Mouse (Mus musculus) cerebellum, adult 8-10 months (tissue): ENCODE data around the gene Tmem127.
"Not testable (repeated sequence)": the region's sequence is repeated elsewhere in the genome, so short reads cannot be mapped to it uniquely, and the experiment has no call there.

ENCODE experiments used
- DNase-seq: peaks from one replicate; pipeline ENCODE4 v3.0.0; 2022

The Tmem127 gene

GRCm38 (mm10) chr2:127247592-127248333 is at the start of gene Tmem127, which contains the start of gene Ciao1:
Tmem127 (plus strand) TSS chr2:127247908.
Ciao1 (minus strand) TSS chr2:127247816.
- DNase-seq = peak; percentile 95

GRCm38 (mm10) chr2:127204932-127205331 is 42.8 kb upstream of the Tmem127 start:
- DNase-seq = peak; percentile 62

DNA sequence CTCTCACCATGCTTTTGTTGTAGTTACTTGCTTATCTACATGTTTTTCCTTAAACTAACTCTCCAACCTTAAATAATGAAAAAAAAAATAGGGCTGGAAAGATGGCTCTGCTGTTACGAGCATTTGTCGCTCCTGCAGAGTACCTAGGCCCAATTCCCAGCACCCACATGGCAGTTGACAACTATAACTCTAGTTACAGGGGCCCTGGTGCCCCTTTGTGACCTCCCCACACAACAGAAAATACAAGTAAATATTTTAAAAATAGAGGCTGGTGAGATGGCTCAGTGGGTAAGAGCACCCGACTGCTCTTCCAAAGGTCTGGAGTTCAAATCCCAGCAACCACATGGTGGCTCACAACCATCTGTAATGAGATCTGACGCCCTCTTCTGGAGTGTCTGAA is 41.8 kb upstream of the Tmem127 start:
- DNase-seq = not testable (repeated sequence)

GRCm38 (mm10) chr2:127206916-127207315 is 40.8 kb upstream of the Tmem127 start:
- no peak for DNase-seq

DNA sequence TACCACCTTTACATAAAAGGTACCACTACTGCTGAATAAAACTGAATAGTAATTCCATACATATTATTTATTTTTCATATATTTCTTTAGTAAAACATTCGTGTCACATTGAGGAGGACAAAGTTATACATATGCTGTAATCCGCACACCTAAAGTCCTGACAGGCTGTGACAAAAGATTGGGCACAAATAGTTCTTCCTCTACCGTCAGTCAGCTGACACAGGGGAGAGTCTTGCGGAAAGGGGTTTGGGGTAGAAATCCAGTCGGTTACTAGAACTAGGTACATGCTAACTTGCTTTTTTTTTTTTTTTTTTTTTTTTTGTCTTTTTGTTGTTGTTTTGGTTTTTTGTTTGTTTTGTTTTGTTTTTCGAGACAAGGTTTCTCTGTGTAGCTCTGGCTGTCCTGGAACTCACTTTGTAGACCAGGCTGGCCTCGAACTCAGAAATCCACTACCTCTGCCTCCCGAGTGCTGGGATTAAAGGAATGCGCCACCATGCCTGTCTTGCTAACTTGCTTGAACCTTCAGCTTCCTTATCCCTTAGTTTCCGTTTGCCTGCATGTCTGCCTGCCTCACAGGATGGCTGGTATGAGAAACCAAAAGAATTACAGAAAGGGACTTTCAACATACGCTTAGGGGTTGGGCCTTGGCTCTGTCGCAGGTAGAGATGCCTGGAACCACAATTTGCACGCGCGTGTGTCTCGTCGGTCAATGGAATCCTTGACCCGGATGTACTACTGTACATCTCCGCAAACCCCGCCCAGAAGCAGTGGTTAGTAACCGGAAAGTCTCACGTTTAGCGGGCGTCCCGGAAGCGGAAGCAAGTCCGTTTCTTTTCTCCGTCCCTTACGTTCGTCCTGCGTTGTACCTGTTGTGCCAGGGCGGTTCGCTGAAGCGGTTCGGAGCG is 39.9 kb upstream of the Tmem127 start, which contains the start of the genes 1810024B03Rik and Snrnp200:
Gene 1810024B03Rik, minus strand, starts transcription at position 734 of the 905 bp plus-strand sequence.
Gene Snrnp200, plus strand, starts transcription at position 840 of the 905 bp plus-strand sequence.
- peak; percentile 94 for DNase-seq

DNA sequence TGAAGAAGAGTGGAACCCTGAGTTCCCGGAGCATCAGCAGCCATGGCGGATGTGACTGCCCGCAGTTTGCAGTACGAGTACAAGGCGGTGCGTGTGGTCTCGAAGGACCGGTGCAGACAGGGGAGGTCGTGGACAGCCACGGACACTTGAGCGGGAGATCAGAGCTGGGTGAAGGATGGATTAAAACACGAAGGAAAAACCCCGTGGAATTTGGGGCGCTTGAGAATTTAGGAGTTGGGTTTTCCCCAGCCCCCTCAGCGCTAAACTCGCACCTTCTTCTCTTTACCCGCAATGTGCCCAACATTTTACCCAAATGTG is 39.3 kb upstream of the Tmem127 start:
- no peak for DNase-seq

- DNase-seq = no peak
Observed at GRCm38 (mm10) chr2:127210701-127211100, 37.0 kb upstream of the Tmem127 start.

GRCm38 (mm10) chr2:127217746-127218145 is 30.0 kb upstream of the Tmem127 start:
- no peak for DNase-seq

DNA sequence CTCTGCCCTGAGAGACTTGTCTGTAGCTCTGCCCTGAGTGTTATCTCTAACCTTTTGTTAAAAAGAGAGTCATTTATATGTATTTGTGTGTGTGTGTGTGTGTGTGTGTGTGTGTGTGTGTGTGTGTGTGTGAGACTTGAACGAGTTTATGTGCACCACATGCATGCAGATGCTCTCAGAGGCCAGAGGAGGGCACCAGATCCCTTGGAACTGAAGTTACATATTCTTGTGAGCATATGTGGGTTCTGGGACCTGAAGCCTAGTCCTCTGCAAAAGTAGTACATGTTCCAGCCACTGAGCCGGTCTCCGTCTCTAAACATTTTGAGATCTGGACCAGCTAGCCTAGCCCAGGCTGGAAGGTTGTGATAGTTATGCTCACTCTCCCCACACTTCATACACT is 22.4 kb upstream of the Tmem127 start:
- DNase-seq = no peak

DNA sequence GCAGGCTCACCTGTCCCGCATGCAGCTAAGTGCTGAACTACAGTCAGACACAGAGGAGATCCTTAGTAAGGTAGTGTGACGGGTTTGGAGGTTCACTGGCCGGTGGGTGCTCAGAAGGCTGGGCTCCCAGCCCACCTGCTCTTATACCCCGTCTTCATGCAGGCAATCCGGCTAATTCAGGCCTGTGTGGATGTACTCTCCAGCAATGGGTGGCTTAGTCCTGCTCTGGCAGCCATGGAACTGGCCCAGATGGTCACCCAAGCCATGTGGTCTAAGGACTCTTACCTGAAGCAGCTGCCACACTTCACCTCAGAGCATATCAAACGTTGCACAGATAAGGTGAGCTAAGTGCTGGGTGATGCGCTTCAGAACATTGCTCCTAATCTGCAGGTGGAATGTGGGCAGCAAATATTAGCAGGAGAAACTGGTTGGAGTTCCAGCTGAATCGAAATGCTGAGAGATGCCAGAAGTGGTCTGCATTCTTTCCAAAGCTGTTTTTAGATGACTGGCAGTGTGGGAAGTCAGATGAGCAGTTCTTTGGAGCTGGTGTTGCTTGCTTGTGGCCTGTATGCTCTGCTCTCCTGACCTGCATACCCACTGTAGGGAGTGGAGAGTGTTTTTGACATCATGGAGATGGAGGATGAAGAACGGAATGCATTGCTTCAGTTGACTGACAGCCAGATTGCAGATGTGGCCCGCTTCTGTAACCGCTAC is 9.7 kb upstream of the Tmem127 start:
- DNase-seq = no peak

DNA sequence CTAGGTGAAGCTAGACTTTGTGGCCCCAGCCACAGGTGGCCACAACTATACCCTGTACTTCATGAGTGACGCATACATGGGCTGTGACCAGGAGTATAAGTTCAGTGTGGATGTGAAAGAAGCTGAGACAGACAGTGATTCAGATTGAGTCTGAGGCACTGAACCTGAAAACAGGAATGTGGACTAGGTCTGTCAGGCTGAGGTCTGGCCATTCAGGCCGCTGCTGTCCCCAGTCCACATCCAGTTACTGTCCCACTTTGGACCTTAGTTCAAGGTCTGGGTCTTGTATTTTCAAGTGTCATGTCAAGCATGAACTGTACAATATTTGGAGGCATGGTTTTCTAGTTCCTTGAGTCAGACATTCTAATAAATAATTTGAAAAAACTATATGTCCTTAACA is 7.6 kb upstream of the Tmem127 start:
- DNase-seq = no peak

GRCm38 (mm10) chr2:127248334-127249004 is 761 bp downstream of the Tmem127 start:
- peak; percentile 52 for DNase-seq

- DNase-seq = no peak
Observed at GRCm38 (mm10) chr2:127250291-127251008, 2.7 kb downstream of the Tmem127 start.

DNA sequence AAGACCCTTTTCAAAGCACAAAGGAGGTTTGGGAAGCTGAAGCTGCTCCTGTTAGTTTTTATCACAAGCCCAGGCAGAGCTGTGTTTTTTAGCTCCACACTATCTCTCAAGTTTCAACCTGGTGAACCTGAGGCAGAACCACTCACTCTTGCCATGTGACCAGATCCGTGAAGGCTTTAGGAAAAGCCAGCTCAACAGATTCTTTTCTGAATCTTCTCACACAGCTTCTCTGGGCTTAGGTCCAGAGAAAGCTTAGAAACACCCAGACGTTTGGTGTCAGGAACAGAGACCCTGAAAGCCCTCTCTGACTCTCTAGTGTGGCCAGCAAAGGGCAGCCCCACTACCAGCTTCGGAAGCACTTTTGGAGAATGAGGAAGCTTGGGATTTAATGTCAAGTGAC is 3.7 kb downstream of the Tmem127 start:
- no peak for DNase-seq

DNA sequence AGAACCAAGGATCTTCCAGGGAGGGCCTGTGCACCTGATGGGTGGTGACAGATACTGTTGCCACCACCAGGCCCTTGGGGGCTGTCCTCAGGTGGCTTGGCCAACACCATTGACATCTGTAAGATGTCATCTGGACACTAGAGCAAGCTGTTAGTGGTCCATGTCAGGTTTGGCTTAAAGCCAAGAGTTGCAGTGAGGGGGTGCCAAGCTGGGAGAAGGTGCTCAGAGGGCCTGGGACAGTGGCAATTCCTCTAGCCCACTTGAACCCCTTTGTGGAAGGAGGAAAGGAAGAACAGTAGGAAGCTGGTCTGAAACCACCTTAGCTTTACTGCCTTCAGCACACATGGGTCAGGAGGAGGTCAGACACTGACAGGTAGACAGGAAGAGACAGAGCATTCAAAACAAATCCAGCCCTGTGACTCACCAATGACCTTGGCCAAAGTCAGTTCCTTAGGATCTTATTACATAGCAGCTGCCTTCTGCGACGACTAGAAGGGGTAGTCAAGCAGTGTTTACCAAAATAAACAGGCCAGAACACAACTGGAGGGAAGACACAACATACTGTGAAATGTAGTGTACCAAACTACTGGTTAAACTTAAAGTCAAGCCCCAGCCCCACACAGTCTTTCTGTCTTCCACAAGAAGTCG is 4.3 kb downstream of the Tmem127 start:
- no peak for DNase-seq

DNA sequence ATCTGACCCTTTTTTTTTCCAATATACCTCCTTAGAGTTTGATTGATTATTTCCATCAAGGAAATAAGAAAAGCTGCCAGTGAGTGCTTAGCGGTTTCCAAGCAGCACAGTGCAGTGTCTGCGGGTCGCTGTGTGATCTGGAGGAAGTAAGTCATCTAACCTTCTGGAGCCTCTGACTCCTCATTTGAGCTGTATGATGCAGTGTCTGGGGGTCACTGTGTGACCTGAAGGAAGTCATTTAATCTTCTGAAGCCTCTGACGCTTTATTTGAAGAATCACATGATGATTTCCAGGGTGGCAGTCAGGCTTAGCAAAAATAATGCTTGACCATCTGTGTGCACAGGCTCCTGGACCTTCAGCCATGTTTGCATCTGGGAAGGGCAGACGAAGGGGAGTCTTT is 5.1 kb downstream of the Tmem127 start:
- no peak for DNase-seq

GRCm38 (mm10) chr2:127254604-127255134 is 7.0 kb downstream of the Tmem127 start:
- DNase-seq = no peak

DNA sequence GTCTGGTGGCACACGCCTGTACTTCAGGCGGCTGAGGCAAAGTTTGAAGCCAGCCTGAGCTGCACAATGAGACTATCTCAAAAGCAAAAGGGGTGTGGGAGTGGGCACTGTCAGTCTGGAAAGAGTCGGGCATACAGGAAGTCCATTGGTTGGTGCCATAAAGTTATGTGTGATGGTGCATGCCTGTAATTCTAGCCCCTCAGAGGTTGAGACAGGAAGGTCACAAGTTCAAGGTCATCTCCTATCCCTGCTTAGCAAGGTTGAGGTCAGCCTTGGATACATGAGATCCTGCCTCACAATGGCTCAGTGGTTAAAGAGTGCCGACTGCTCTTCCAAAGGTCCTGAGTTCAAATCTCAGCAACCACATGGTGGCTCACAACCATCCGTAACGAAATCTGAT is 7.6 kb downstream of the Tmem127 start:
- no peak for DNase-seq

- DNase-seq = no peak
Observed at GRCm38 (mm10) chr2:127259340-127259739, 11.6 kb downstream of the Tmem127 start.

DNA sequence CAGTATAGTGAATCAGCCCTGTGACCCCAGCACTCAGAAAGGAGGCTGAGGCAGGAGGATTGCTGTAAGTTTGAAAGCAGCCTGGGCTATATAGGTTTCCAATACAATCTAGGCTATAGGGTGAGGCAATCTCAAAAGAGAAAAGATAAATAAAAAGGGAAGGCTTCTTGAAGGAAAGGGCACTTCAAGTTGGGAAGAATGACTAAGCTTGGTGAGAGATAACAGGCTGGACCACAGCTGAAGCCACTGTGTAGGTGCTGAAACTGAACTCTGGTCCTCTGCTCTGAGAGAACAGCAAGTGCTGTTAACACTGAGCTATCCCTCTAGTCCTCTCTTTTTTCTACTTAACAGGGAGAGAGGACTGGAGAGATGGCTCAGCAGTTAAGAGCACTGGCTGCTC is 14.8 kb downstream of the Tmem127 start:
- DNase-seq = no peak

DNA sequence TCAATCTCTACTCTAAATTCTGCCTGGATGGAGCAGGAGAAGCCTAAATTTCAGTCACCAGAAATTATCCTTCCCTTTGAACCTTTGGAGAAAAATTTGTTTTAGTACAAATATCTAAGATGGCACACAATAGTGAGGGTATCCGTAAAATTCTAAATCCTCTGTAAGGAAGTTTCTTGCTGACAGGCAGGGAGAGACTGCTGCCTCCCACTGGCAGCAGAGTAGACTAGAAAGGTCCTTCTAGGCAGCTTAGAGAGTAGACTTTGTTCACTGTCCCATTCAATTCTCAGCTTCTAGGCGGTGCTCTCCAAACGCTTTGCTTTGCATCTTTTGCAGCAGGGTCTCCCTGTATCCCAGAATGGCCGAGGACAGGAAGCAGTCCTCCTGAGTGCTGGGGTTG is 20.1 kb downstream of the Tmem127 start:
- DNase-seq = no peak
